Mouse (Mus musculus) cortical plate, adult 2 months (tissue): Measurements from ENCODE around the gene Hspa12b.

Experiments used
- CTCF ChIP-seq: fragments of 200-500 bp; IDR thresholded peaks from 2 replicates; pipeline ENCODE4 v1.5.1; 2011; ENCODE audit warnings: mild to moderate bottlenecking, control low read depth, low read length; ENCODE audit not compliant: insufficient read depth; ENCODE audit errors: extremely low read depth
- POLR2A ChIP-seq: fragments of 200-500 bp; IDR thresholded peaks from 2 replicates; pipeline ENCODE4 v1.6.1; 2011; ENCODE audit warnings: mild to moderate bottlenecking, low read length, control low read depth; ENCODE audit not compliant: insufficient read depth; ENCODE audit errors: extremely low read depth

DNA sequence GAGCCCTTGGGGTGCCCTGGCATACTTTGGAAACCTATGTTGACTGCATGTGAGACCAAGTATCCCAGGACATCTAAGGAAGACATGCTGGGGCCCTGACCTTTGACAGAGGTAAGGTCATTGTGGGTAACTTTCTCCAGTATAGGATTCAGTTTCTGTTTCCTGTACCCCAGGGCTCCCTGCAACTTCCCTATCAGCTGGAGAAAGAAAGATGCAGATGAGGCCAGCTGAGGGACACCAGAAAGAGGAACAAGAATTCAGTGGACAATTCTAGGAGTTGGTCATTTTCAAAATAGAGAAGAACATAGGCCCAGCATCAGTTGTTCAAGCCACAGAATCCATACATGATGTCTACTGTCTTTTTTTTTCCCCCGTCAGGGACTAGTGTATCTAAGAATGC is 37.4 kb upstream of the Hspa12b start:
- no peak for TF ChIP-seq POLR2A
- no peak for TF ChIP-seq CTCF
